ENCODE assay signal across 29 mouse cellular contexts in the genomic region with DNA sequence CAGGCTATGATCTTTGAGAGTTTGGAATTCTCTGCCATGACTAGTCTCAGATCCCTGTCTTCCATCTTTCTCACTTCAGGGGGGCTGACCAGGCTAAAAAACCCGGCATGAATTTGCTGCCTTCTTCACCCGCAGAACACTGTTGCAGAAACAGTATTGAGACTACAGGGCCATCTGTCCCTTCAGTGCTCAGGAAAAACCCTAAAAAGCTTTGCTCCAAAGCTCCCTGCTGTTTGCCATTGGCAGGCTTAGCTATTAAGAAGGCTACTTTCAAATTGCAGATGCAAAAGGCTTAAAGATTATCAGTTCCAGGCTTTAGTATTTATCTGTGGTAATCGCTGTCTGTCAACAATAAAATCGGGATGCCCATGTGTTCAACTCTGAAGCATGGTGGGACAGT. TPM values are rescaled to one million over a fixed set of nuclear protein-coding genes. Genes with fewer than 3 reads are reported as not detected.
A peak's percentile ranks its signal among the peaks of the same experiment; 100 is the strongest.
DNase-seq lines count a peak whose midpoint lies in the region; ATAC-seq and TF ChIP-seq lines count a peak whose summit lies in the region.
"Had no signal": no experiment of that assay in that cellular context is flagged by ENCODE, and none has a peak within 500 bp of the region (broad histone marks: within the 10 kb centered on the region; RNA-seq: fewer than 3 reads in every experiment).

No protein-coding gene starts in this region.

- H3K36me3 ChIP-seq in heart, postnatal 0 days (replicated peaks; ENCODE audit: control insufficient read depth, insufficient read depth, low read length), result peaks cover 36% of the 10 kb centered on the region
- H3K36me3 ChIP-seq: embryonic facial prominence, embryonic 15.5 days; forebrain, embryonic 10.5 days; G1E; hindbrain, embryonic 12.5 days had no signal

- no peak overlapping the region for H3K27ac ChIP-seq in cerebellum, adult 2 months (ENCODE audit: insufficient read depth, low read length)
- H3K27ac ChIP-seq in heart, postnatal 0 days (ENCODE audit: low read depth), result 0 out of 2 replicates have a peak overlapping the region, but pooled peaks have one; percentile 15
- H3K27ac ChIP-seq: embryonic facial prominence, embryonic 15.5 days; forebrain, embryonic 10.5 days; gastrocnemius, adult 2 months; heart, embryonic 10.5 days; heart, embryonic 15.5 days; hindbrain, embryonic 12.5 days had no signal

- H3K4me3 ChIP-seq in cerebellum, adult 2 months (replicated peaks; ENCODE audit: insufficient read depth, low read depth, low read length), result no peak overlapping the region
- no peak overlapping the region for H3K4me3 ChIP-seq in heart, postnatal 0 days (ENCODE audit: low read depth, low read length)
- H3K4me3 ChIP-seq: embryonic facial prominence, embryonic 15.5 days; erythroblast, embryonic 14.5 days; forebrain, embryonic 10.5 days; gastrocnemius, adult 2 months; heart, embryonic 10.5 days; heart, embryonic 15.5 days; hindbrain, embryonic 12.5 days had no signal

- no peak for TF ChIP-seq POLR2A in cerebellum, adult 2 months (IDR thresholded peaks at IDR 0.05; ENCODE audit: borderline replicate concordance, insufficient read depth, low read length)

- H3K9ac ChIP-seq in heart, postnatal 0 days (replicated peaks; ENCODE audit: low read depth, low read length), result no peak overlapping the region
- H3K9ac ChIP-seq: embryonic facial prominence, embryonic 15.5 days; heart, embryonic 15.5 days; hindbrain, embryonic 12.5 days had no signal

- ATAC-seq in heart, postnatal 0 days (ENCODE audit: insufficient read depth, low read depth), result no peak
- ATAC-seq: CD4-positive, CD25-positive, alpha-beta regulatory T cell, adult 4 months; forebrain, embryonic 14.5 days; hindbrain, embryonic 16.5 days; inflammation-experienced regulatory T-cells, adult 6 months; intestine, postnatal 0 days had no signal

- no peak for TF ChIP-seq EP300 in heart, postnatal 0 days (IDR thresholded peaks at IDR 0.05; ENCODE audit: low read depth)

- intact Hi-C loops in heart, postnatal 25 days (cut with DNase I), result no loop called here

- H3K4me1 ChIP-seq in cerebellum, adult 2 months (ENCODE audit: control insufficient read depth, insufficient read depth, low read length), result no peaks in the 10 kb centered on the region
- H3K4me1 ChIP-seq in heart, postnatal 0 days (ENCODE audit: control insufficient read depth, insufficient read depth), result peaks cover 30% of the 10 kb centered on the region
- H3K4me1 ChIP-seq: embryonic facial prominence, embryonic 15.5 days had no signal

- 41% methylated on average over 4 of the region's 4 CpGs for WGBS in cerebellum, adult 2 months
- WGBS in heart, postnatal 0 days, result 65% methylated on average over 4 of the region's 4 CpGs

- no peaks in the 10 kb centered on the region for H3K27me3 ChIP-seq in cerebellum, adult 2 months (ENCODE audit: control insufficient read depth, insufficient read depth, low read length)
- no peaks in the 10 kb centered on the region for H3K27me3 ChIP-seq in heart, postnatal 0 days (ENCODE audit: control insufficient read depth, insufficient read depth, low read length)
- H3K27me3 ChIP-seq: embryonic facial prominence, embryonic 15.5 days; heart, embryonic 15.5 days; hindbrain, embryonic 12.5 days had no signal

- no peak overlapping the region for H3K4me2 ChIP-seq in heart, postnatal 0 days (ENCODE audit: low read depth, low read length)
- H3K4me2 ChIP-seq: embryonic facial prominence, embryonic 15.5 days; heart, embryonic 15.5 days; hindbrain, embryonic 12.5 days had no signal

- DNase-seq in cerebellum, adult 2 months, result peak; percentile 27 to 52
- no peak for DNase-seq in cerebellum, adult 8-10 months
- peak; percentile 28 to 60 for DNase-seq in cerebellum, postnatal 14 days
- no peak for DNase-seq in cerebellum, postnatal 4 days (ENCODE audit: low spot score in 2 of 2)
- DNase-seq in heart, postnatal 0 days (ENCODE audit: low spot score), result no peak
- no peak for DNase-seq in heart, postnatal 25 days (ENCODE audit: low spot score)
- DNase-seq in right cerebral cortex, postnatal 36 days (ENCODE audit: low spot score in 2 of 2), result no peak
- DNase-seq: adrenal gland, adult 8-10 months; adrenal gland, postnatal 36 days; B cell, adult 2 months; embryo, embryonic 11 days; gastrocnemius, adult 2 months; gastrocnemius, postnatal 25 days; heart, postnatal 4 days; kidney, adult 8-10 months had no signal

- H3K9me3 ChIP-seq in heart, postnatal 0 days (replicated peaks; ENCODE audit: control insufficient read depth, low read length), result no peaks in the 10 kb centered on the region
- H3K9me3 ChIP-seq: embryonic facial prominence, embryonic 15.5 days; forebrain, embryonic 10.5 days; G1E; heart, embryonic 10.5 days; heart, embryonic 15.5 days; hindbrain, embryonic 12.5 days had no signal

- TF ChIP-seq CTCF in cerebellum, adult 2 months (IDR thresholded peaks at IDR 0.05; ENCODE audit: borderline replicate concordance, insufficient read depth, low read depth, low read length), result no peak
- no peak for TF ChIP-seq CTCF in heart, postnatal 0 days (IDR thresholded peaks at IDR 0.05; ENCODE audit: low read depth)

RNA-seq across cellular contexts. Expression of gene Myocd, which starts 38.0 kb away (rescaled TPM):
- 0.13 and 0.19 TPM in 2 replicates for polyA plus RNA-seq in cerebellum, adult 2 months (2012; rRNA removed)
- total RNA-seq in heart, postnatal 0 days (2014; rRNA removed; ENCODE audit: low replicate concordance), result 92.4 and 129 TPM in 2 replicates
- polyA plus RNA-seq in heart, postnatal 0 days (2015; fragmentation: Nextera tagmentation; extraction: Ambion mirVana), result 55.9 and 56.4 TPM in 2 replicates
- total RNA-seq in heart, postnatal 25 days (2021), result 100 to 1,000 TPM in 1 of 2 experiments, 10 to 100 TPM in 1; 85.7 to 101 TPM
- total RNA-seq: common myeloid progenitor, adult 5-6 weeks; granulocyte monocyte progenitor cell, adult 5-6 weeks had no signal
- polyA plus RNA-seq: erythroblast, embryonic 14.5 days; forebrain, embryonic 14.5 days; G1E had no signal

Comparison
In these comparisons a context has a peak if more than half of its experiments do, and no peak if none do; other contexts are left out.
1. DNase-seq: peak in cerebellum, adult 2 months (2 of 2) and cerebellum, postnatal 14 days (2 of 2); none in cerebellum, adult 8-10 months (single experiment), cerebellum, postnatal 4 days (0 of 2), heart, postnatal 0 days (single experiment), heart, postnatal 25 days (single experiment) and right cerebral cortex, postnatal 36 days (0 of 2).